Comparison of ENCODE assay signal across 30 mouse cellular contexts in genomic region chr6:85419150-85419549, GRCm38 (mm10). TPM values are rescaled to one million over a fixed set of nuclear protein-coding genes. Genes with fewer than 3 reads are reported as not detected.
"Had no signal": no experiment of that assay in that cellular context is flagged by ENCODE, and none has a peak within 500 bp of the region (broad histone marks: within the 10 kb centered on the region; RNA-seq: fewer than 3 reads in every experiment).

No protein-coding gene starts in this region.

- H3K27ac ChIP-seq: limb, embryonic 12.5 days; limb, embryonic 15.5 days; liver, embryonic 14.5 days; neural tube, embryonic 13.5 days; stomach, embryonic 15.5 days had no signal

- H3K4me2 ChIP-seq: limb, embryonic 12.5 days; limb, embryonic 15.5 days; liver, embryonic 11.5 days; midbrain, embryonic 11.5 days; neural tube, embryonic 13.5 days; stomach, embryonic 15.5 days had no signal

- H3K4me3 ChIP-seq: limb, embryonic 12.5 days; limb, embryonic 15.5 days; neural tube, embryonic 13.5 days; stomach, embryonic 15.5 days had no signal

- H3K9ac ChIP-seq: limb, embryonic 12.5 days; limb, embryonic 15.5 days; liver, embryonic 14.5 days; liver, postnatal 0 days; neural tube, embryonic 13.5 days; stomach, embryonic 15.5 days had no signal

- H3K4me1 ChIP-seq: neural tube, embryonic 13.5 days had no signal

- H3K9me3 ChIP-seq: limb, embryonic 12.5 days; limb, embryonic 15.5 days; neural tube, embryonic 13.5 days; stomach, embryonic 15.5 days had no signal

- DNase-seq: kidney, adult 18-20 months; kidney, adult 9 months; kidney, postnatal 14 days; kidney, postnatal 4 days; left cerebral cortex, postnatal 4 days; liver, postnatal 0 days; midbrain, embryonic 14.5 days; retina, postnatal 1 day; right cerebral cortex, postnatal 25 days; spleen, adult 18-20 months; thymus, postnatal 25 days had no signal

- ATAC-seq: liver, postnatal 0 days had no signal

- H3K36me3 ChIP-seq: limb, embryonic 12.5 days; limb, embryonic 15.5 days; neural tube, embryonic 13.5 days; stomach, embryonic 15.5 days had no signal

RNA-seq across cellular contexts. Expression of gene Noto, which starts 4.5 kb away (rescaled TPM):
- total RNA-seq: layer of hippocampus, adult 18-20 months; layer of hippocampus, postnatal 14 days; left cerebral cortex, adult 8-10 months; left cerebral cortex, postnatal 14 days; left cerebral cortex, postnatal 4 days; megakaryocyte progenitor cell, adult 5-6 weeks; megakaryocyte-erythroid progenitor cell, adult 5-6 weeks; midbrain, postnatal 0 days; neutrophil, adult 5-6 weeks had no signal
- polyA plus RNA-seq: intestine, embryonic 14.5 days; kidney, embryonic 16.5 days; limb, embryonic 12.5 days; limb, embryonic 15.5 days; liver, embryonic 11.5 days; liver, embryonic 14.5 days; liver, postnatal 0 days; midbrain, embryonic 11.5 days; midbrain, embryonic 14.5 days; midbrain, postnatal 0 days; neural tube, embryonic 13.5 days; stomach, embryonic 15.5 days; thymus, postnatal 0 days; urinary bladder, adult 2 months had no signal
